Mouse (Mus musculus) R1 (cell line): ENCODE data around the gene H2-Q1.
"Not testable (repeated sequence)": the region's sequence is repeated elsewhere in the genome, so short reads cannot be mapped to it uniquely, and the experiment has no call there.

Source experiments
- DNase-seq: peaks from one replicate; pipeline ENCODE4 v3.0.0-alpha.2; 2018; ENCODE audit warnings: low read depth, low spot score

The H2-Q1 gene

DNA sequence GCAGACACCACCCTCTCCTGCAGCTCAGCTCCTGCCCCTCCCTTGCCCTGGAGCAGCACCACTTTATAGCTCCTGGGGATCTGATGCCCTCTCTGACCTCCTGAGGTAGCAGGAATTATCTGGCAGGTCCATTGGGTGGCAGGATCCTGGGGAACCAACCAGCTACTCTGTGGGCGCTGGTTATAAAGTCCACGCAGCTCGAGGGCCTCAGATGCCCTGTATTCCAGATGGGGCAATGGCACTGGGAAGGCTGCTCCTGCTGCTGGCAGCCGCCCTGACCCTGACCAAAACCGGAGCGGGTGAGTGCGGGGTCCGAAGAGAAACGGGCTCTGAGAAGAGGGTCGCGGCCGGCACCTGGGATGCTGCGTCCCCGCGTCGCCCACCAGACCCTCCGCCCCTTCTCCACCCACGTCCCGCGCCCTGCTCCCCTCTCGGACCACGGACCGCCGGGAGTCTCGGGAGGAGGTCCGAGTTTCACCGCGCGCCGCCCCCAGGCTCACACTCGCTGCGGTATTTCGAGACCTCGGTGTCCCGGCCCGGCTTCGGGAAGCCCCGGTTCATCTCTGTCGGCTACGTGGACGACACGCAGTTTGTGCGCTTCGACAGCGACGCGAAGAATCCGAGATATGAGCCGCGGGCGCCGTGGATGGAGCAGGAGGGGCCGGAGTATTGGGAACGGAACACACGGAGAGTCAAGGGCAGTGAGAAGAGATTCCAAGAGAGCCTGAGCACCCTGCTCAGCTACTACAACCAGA is at the start of gene H2-Q1:
Gene H2-Q1, plus strand, starts transcription at position 79 of the 755 bp plus-strand sequence.
- peak; percentile 12 for DNase-seq

DNA sequence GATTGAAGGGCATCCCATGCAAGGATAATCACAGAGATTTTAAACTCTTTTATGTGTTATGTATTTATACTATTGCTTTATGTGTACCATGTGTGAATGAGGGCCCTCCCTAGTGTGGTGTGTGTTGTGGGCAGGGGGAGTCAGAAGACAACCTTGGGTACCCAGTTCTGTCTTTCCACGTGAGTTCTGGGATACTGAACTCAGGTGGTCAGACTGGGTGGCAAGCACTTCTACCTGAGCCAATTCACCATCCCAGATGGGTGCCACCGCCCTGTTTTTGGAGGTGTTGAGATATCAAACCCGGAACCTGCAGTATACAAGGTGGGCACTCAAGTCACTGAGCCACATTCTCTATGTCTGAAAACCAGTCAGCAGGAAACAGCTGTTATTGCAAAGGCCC is 48.0 kb upstream of the H2-Q1 start:
- no peak for DNase-seq

DNA sequence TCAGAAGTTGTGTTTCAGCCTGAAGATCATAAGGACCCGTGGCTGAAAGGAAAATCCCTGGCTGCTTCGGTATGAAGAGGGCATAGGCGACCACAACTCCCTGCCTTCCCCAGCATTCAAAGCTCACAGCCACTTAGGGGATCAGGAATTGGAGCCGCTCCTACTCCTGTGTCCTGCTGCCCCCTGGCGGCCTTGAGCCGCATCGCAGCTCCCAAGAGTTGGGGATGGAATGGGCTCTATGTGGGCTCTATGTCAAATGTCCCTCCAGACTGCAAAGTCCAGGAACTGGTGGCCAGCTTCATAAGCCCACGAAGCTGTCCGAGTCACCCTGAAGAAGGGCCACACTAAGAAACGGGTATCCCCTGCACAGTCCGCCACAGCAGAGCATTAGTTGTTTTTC is 45.4 kb upstream of the H2-Q1 start:
- peak; percentile 78 for DNase-seq

DNA sequence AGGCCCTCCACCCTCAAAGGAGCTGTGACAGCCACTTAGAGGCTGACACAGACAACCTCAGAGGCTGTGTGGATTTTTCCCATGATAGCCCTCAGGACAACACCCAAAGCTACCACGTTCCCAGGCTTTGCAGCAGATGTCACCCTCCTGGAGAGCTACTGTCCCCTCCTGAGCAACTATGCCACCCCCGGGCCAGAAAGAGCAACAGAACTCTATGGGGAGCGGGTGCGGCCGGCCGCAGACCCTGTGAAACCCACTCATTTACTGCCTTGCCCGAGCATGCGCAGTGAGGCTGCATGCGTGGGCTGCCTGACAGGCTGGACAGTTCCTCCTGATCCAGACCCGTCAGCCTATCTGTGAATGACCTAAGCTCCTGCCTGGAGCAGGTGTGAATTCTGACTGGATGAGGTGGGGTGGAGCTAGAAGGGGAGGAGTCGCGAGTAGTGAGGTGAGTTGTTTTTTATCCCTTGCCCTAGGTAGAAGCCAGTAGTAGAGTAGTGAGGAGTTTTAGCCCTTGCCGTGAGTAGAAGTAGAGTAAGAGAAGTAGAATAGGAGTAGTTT is 43.8 kb upstream of the H2-Q1 start:
- peak; percentile 86 for DNase-seq

DNA sequence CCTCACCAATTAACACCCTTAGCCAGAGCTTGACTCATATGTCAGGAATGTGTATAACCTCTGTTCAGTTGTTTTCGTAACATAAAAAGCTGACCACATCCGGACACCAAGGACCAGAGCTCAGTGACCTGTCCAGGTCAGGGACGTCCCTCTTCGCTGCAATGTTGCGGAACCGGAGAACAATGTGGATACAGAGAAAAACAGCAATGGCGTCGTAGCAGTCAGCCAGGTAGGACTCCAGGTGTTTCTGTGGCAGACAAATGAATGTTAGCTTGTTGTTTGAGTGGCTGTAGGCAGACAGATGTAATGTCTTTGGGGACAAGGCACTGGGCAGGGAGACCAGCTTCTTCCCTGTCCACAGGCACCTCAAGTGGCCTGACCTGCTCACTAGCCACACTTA is 42.2 kb upstream of the H2-Q1 start:
- DNase-seq: no peak

DNA sequence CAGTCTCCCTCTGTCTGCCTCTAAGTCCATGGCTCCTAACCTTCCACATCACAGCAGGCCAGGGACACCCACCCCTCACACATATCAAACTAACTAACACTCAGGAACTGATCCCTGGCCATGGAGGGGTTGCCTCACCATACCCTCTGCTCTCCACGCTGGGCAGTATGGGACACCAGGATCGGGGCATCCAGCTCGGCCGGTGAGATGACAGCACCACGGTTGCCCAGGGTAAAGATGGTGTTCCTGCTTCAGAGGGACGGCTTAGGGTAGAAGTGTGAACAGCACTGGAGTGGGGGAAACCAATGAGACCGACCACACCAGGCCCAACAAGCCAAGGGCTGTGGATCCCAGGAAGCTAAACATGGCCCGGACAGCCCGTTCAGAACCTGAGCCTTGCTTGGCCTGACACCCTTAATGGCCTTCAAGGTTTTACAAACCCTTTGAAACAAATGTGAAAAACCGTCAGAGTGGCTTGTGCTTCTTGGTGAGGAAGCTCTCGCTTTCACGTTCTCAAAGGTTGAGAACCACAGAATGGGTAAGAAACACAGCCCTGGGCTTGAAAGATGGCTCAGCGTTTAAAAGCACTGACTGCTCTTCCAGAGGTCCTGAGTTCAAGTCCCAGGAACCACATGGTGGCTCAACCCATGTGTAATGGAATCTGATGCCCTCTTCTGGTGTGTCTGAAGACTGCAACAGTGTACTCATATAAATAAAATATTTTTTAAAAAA is 41.1 kb upstream of the H2-Q1 start:
- DNase-seq: no peak

DNA sequence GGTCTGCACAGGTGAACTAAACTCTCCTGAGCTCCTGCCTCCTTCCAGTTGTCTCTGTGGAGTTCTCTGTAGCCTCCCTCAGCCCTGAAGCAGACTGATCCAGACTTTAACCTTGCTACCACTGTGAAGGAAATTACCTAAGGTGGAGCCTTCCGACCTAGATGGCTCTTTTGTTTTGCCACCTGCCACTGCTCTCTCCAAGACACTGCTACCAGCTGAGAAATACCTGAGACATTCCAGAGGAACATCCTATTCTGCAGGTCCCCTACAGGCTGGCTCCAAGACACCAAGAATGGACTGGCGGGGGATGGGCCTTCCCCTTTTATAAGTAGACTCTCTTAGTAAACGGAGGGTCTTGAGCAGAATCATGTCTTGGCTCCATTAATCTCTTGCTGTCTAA is 39.9 kb upstream of the H2-Q1 start:
- peak; percentile 83 for DNase-seq

DNA sequence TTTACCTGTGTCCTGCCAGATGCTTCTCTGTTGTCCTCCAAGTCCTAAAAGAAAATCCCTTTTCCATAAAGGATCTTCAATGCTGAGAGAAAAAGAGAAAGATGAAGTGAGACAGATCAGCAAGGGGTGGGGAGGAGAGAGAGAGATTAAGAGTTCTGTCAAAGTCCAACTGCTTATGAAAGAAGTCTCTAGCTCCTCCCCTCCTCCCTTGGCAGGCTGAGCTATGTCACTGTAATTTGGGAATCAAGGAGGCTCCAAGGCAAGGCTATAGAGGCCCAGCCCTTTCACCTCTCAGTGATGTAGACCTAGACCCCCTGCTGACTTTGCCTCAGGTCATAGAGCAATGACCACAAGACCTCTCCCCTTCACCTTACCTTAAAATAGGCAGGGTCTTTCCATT is 34.8 kb upstream of the H2-Q1 start:
- no peak for DNase-seq

DNA sequence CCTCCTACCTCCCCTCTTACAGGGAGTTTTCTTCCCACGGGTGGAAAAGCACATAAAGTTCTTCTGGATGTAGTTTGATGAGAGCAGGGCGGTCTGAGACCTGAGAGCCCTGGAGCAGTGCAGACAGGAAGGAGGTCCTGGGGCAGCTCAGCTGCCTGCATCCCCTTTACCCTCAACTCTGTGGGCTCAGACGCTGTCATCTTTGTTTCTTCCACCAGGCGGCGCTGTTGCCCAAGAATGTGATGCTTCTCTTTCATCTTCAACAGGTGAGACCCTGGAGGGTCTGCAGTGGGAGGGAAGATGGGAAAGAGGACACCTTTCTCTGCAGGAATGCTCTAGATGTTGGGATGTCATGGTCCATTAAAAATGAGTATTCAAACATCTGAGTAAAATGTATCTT is 24.4 kb upstream of the H2-Q1 start:
- peak; percentile 64 for DNase-seq

DNA sequence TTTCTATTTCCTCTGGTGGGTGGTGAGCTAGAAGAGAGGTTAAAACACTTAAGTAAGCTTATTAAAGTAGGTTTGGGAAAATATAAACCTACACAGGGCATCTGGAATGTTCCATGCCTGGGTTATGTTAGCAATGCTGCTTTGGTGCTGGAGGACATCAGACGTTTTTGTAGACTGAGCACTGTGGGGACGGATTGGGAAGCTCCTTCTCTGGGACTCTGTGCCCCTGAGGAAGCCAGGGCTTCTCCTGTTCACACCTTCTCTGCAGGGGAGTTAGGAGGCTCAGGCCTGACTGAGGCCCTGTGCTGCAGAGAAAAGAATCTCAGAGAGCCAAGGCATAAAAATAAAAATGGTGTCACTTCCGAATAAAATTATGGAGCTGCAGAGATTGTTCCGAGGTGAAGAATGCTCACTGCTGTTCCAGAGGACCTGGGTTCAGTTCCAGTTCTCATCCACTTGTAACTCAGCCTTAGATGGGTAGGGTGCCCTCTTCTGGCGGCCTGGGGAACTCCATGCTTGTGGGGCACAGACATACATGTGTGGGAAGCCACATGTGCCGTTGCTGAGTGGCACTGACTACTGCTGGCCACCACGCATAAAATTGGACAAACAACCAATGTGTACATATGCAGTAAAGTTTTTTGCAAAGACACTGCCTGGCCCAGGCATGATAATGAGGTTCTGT is 19.8 kb upstream of the H2-Q1 start:
- peak; percentile 75 for DNase-seq

DNA sequence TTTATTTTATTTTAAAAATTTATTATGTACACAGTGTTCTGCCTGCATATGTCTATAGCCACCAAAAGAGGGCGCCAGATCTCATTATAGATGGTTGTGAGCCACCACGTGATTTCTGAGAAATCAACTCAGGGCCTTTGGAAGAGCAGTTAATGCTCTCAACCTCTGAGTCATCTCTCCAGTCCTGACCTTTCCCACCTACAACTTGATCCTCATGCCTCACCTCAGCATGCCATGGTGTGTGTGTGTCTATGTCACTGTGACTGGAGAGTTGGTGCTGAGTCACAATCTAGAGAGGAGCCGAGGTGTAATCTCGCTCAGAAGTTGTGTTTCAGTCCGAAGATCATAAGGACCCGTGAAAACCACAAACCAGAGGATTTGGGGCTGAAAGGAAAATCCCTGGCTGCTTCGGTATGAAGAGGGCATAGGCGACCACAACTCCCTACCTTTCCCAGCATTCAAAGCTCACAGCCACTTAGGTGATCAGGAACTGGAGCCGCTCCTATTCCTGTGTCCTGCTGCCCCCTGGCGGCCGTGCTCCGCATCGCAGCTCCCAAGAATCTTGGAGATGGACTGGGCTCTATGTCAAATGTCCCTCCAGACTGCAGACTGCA is 18.5 kb upstream of the H2-Q1 start:
- peak; percentile 87 for DNase-seq

DNA sequence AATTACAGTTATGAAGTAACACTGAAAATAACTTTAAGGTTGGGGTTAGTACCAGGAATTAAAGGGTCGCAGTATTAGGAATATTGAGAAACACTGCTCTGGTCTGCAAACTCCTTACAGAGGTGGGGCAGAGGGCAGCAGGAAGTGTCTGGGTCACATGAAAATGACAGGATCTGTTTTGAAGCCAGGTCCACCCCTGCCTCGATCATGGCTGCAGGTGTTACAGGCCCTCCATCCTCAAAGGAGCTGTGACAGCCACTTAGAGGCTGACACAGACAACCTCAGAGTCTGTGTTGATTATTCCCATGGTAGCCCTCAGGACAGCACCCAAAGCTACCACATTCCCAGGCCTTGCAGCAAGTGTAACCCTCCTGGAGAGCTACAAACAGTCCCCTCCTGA is 16.9 kb upstream of the H2-Q1 start:
- DNase-seq: no peak

DNA sequence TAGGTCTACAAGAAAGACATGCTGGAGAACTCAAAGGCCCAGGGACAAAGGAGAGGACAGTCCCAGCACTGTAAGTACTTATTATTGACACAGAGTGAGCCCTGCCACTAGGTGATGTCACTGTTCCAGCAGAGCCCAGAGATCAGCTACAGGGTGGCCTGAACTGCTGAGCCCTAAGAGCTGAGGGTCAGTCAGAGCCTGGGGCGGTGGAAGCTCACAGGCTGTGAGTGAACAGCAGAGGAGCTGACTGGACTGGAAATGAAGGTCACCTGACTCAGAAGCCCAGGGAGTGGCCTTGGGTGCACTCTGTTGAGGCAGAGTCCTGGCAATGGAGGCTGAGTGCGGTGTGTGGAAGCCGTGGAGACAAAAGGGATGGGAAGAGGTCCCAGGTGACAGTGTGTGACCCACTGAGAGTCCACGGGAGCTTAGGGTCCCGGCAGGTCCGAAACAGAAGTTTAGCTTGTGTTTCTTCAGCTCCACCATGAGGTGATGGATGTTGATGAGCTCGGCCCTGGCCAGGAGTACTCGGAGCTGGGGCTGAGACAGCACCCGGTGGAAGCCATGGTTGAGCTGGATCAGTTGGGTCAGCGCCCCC is 16.4 kb upstream of the H2-Q1 start:
- no peak for DNase-seq

DNA sequence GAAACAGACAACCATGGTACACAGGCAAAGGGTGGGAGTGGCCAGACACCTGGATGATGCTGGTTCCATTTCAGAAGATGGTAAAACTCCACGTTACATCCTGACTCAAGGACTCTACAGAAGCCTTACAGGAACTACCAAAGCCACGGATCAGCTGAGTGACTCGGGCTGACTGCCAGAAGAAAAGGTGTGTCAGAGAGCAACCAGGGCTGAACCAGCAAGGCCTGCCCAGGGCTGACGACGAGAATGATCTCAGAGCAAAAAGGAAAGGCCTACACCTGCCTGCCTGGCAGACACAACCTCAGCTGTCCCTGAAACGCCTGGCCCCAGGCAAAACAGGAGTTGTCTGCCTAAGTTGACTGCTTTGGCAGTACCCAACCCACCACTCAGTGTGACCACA is 15.7 kb upstream of the H2-Q1 start:
- no peak for DNase-seq

DNA sequence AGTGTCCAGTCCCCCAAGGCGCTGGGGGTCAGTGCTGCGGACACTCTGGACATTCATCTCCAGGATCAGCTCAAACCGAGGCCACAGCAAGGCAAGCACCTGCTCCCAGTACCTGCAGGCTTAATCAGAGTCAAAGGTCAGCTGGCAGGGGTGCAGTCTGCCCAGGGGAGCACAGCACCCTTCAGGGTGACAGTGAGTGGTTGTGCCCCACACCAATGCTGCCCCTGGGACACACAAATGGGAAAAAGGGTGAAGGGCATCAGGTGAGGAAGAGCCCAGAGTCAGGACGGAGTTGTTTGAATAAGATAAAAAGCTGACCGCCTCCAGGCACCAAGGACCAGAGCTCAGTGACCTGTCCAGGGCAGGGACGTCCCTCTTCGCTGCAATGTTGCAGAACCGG is 15.3 kb upstream of the H2-Q1 start:
- not testable (repeated sequence) for DNase-seq

DNA sequence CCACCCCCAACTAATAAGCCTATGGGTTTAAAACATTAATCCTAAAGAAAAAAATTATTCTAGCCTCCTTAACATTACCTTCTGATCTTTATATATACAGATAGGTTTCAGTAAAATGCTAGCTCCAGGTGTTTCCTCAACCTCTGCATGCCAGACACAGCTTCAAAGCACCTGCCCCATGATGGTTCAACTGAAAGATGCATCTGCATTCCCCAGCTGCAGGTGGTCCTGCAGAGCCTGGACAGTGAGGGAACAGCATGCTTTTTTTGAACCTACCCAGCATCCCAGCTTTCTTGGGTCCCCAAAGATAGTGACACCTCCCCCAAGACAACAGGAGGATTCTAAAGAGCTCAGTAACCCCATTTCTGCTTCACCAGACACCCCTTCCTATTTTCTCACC is 1.5 kb upstream of the H2-Q1 start:
- no peak for DNase-seq

DNA sequence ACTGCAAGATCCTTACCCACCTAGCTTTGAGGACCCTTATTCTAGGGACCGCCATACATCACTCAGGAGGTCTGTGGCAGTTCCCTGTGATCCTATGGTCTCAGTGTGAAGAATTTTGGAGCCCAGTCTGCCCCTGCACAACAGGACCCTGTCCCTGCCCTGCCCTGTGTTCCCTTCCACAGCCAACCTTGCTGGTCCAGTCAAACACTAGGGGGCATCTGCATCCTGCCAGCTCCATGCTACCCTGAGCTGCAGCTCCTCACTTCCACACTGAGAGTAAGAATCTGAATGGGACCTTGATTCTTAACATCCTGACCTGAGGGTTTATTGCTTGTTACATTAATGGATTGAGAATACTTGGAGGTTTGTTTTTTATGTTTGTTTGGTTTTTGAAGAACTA is 4.9 kb downstream of the H2-Q1 start:
- not testable (repeated sequence) for DNase-seq

DNA sequence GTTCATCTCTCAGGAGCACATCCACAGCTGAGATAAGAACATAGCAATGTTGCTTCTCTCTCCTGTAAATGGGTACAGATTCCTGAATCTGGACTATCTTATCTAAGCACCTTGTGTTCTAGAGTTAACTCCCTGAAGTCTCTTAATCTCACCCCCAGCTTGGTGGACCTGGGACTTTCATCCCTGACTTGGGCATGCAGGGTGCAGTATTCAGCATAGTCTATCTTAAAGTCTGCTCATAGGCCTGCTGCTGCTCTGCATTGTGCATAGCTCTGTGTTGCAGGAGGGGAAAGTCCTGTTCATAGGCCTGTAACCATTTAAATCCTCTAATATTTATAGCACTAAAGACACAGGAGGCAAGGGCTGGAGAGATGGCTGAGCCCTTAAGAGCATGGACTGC is 5.8 kb downstream of the H2-Q1 start:
- not testable (repeated sequence) for DNase-seq

DNA sequence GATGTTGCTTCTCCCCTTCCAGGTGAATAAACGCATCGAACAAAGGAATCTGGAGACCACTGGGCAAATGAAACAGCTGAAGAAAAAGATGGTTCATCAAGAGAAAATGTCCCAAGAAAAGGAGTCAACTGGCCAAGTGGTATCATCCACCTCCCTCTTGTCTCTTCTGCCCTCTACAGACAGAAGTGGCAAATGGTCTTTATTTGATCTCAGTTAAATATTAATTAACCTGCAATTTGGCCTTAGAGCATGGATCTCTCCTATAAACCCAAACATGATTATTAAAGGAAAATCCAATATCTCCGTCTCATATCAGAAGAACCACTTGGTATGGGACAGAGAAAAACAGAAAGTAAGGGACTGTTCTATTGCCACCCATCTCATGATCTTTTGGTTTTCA is 9.5 kb downstream of the H2-Q1 start:
- not testable (repeated sequence) for DNase-seq

DNA sequence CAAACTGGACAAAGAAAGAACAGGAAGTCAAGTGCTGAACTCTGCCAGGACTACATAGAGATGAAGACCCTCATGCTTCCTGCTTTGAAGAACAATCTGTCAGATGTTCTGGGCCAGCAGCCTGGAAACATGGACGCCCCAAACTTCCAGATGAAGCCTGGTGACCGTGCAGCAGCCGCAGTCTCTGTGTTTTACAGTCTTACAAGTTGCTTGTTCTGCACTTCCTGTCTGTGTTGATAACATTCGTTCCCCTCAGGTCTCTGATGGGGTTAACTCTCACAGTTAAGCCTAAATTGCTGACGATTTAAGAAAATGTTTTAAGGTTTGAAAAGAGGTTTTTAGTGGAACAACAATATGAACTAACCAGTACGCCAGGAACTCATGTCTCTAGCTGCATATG is 11.3 kb downstream of the H2-Q1 start:
- not testable (repeated sequence) for DNase-seq

DNA sequence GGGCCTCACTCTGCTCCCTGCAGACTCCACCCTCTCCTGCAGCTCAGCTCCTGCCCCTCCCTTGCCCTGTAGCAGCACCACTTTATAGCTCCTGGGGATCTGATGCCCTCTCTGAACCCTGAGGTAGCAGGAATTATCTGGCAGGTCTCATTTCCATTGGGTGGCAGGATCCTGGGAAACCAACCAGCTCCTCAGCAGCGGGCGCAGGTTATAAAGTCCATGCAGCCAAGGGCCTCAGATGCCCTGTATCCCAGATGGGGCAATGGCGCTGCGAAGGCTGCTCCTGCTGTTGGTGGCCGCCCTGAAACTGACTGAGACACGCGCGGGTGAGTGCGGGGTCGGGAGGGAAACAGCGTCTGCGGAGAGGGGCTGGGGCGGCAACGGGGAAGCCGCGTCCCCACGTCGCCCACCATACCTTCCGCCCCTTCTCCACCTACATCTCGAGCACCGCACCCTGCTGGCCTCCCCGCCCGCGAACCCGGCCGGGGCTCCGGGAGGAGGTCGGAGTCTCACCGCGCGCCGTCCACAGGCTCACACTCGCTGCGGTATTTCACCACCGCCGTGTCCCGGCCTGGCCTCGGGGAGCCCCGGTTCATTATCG is 22.0 kb downstream of the H2-Q1 start, which contains the start of gene H2-Q2:
Gene H2-Q2, plus strand, starts transcription at position 172 of the 601 bp plus-strand sequence.
- DNase-seq: peak; percentile 16
